Mouse (Mus musculus) MEL (cell line): ENCODE results near the gene Rgs19. TPM values are rescaled to one million over a fixed set of nuclear protein-coding genes. Genes with fewer than 3 reads are reported as not detected.

Experiments used
- DNase-seq: peaks from one replicate; pipeline ENCODE4 v3.0.0; 2011; ENCODE audit warnings: low read depth, low spot score
- H3K27ac ChIP-seq: 2 replicates; pipeline ENCODE4 v1.5.1; 2012; ENCODE audit warnings: low read depth, mild to moderate bottlenecking, control low read depth, low read length, moderate library complexity; ENCODE audit not compliant: control insufficient read depth
- H3K27me3 ChIP-seq, 2 experiments: fragments of 150-350 bp in 1 of 2; sonication (generic) in 1 of 2; 2 replicates each; pipeline ENCODE4 v1.6.1; 2012; ENCODE audit warnings: low read length in 2 of 2, mild to moderate bottlenecking in 2 of 2, improper control_type of control experiment in 1 of 2, moderate library complexity in 1 of 2; ENCODE audit not compliant: insufficient read depth in 2 of 2, control insufficient read depth in 1 of 2
- H3K36me3 ChIP-seq, 2 experiments: 2 replicates each; pipeline ENCODE4 v1.6.1; 2012 to 2014; ENCODE audit warnings: low read length in 2 of 2, improper control_type of control experiment in 1 of 2, inconsistent platforms in 1 of 2, mild to moderate bottlenecking in 1 of 2; ENCODE audit not compliant: insufficient read depth in 2 of 2, control insufficient read depth in 1 of 2
- H3K4me1 ChIP-seq, 2 experiments: fragments of 150-350 bp in 1 of 2; sonication (generic) in 1 of 2; 2 replicates each; pipeline ENCODE4 v1.6.1; 2012; ENCODE audit warnings: low read length in 2 of 2, improper control_type of control experiment in 1 of 2, mild to moderate bottlenecking in 1 of 2; ENCODE audit not compliant: insufficient read depth in 2 of 2, control insufficient read depth in 1 of 2
- H3K4me3 ChIP-seq, 2 experiments: fragments of 150-350 bp in 1 of 2; sonication (generic) in 1 of 2; 2 replicates each; pipeline ENCODE4 v1.5.1; 2012; ENCODE audit warnings: low read depth in 2 of 2, low read length in 2 of 2, mild to moderate bottlenecking in 2 of 2, moderate library complexity in 2 of 2, control low read depth in 1 of 2, improper control_type of control experiment in 1 of 2; ENCODE audit not compliant: control insufficient read depth in 1 of 2, insufficient read depth in 1 of 2
- H3K79me2 ChIP-seq: 2 replicates; pipeline ENCODE4 v1.6.1; 2012; ENCODE audit warnings: mild to moderate bottlenecking, low read length, moderate library complexity; ENCODE audit not compliant: control insufficient read depth, poor library complexity, insufficient read depth
- H3K9ac ChIP-seq: 2 replicates; pipeline ENCODE4 v1.6.1; 2012; ENCODE audit warnings: low read depth, mild to moderate bottlenecking, control low read depth, low read length, moderate library complexity; ENCODE audit not compliant: control insufficient read depth, poor library complexity, severe bottlenecking
- H3K9me3 ChIP-seq: fragments of 150-350 bp; sonication (generic); replicated peaks from 2 replicates; pipeline ENCODE4 v1.6.1; 2012; ENCODE audit warnings: mild to moderate bottlenecking, low read length, improper control_type of control experiment, moderate library complexity; ENCODE audit not compliant: insufficient read depth
- BHLHE40 ChIP-seq: IDR thresholded peaks from 2 replicates; pipeline ENCODE4 v1.6.1; 2012; ENCODE audit warnings: low read depth, mild to moderate bottlenecking, inconsistent platforms, low read length, improper control_type of control experiment, borderline replicate concordance
- CTCF ChIP-seq, 3 experiments: IDR thresholded peaks in 2 of 3; conservative IDR thresholded peaks in 1 of 3; 2 replicates each; pipeline ENCODE4 v1.5.1; 2011 to 2012; ENCODE audit warnings: low read length in 3 of 3, low read depth in 2 of 3, mild to moderate bottlenecking in 2 of 3, improper control_type of control experiment in 1 of 3, inconsistent platforms in 1 of 3, mixed read lengths in 1 of 3, moderate library complexity in 1 of 3; ENCODE audit not compliant: control insufficient read depth in 1 of 3, insufficient read depth in 1 of 3, poor library complexity in 1 of 3, severe bottlenecking in 1 of 3
- E2F4 ChIP-seq: IDR thresholded peaks from 2 replicates; pipeline ENCODE4 v1.6.1; 2011; ENCODE audit warnings: low read depth, low read length, improper control_type of control experiment, borderline replicate concordance
- ETS1 ChIP-seq: IDR thresholded peaks from 2 replicates; pipeline ENCODE4 v1.6.1; 2012; ENCODE audit warnings: low read depth, mild to moderate bottlenecking, inconsistent platforms, low read length, improper control_type of control experiment, moderate library complexity
- JUND ChIP-seq: IDR thresholded peaks from 2 replicates; pipeline ENCODE4 v1.6.1; 2011; ENCODE audit warnings: low read depth, mild to moderate bottlenecking, improper control_type of control experiment, low read length
- MAZ ChIP-seq: IDR thresholded peaks from 2 replicates; pipeline ENCODE4 v1.6.1; 2012; ENCODE audit warnings: low read depth, mild to moderate bottlenecking, inconsistent platforms, low read length, improper control_type of control experiment
- MXI1 ChIP-seq: IDR thresholded peaks from 2 replicates; pipeline ENCODE4 v1.6.1; 2011; ENCODE audit warnings: mild to moderate bottlenecking, low read depth, low read length, improper control_type of control experiment
- MYC ChIP-seq: IDR thresholded peaks from 2 replicates; pipeline ENCODE4 v1.6.1; 2011; ENCODE audit warnings: low read depth, mild to moderate bottlenecking, low read length, improper control_type of control experiment, moderate library complexity
- RAD21 ChIP-seq: IDR thresholded peaks from 2 replicates; pipeline ENCODE4 v1.6.1; 2011; ENCODE audit warnings: mild to moderate bottlenecking, low read depth, low read length, improper control_type of control experiment
- RCOR1 ChIP-seq: IDR thresholded peaks from 2 replicates; pipeline ENCODE4 v1.6.1; 2012; ENCODE audit warnings: low read depth, mild to moderate bottlenecking, inconsistent platforms, low read length, improper control_type of control experiment
- SIN3A ChIP-seq: IDR thresholded peaks from 2 replicates; pipeline ENCODE4 v1.6.1; 2012; ENCODE audit warnings: low read length, improper control_type of control experiment, inconsistent platforms
- SMC3 ChIP-seq: IDR thresholded peaks from 2 replicates; pipeline ENCODE4 v1.6.1; 2011; ENCODE audit warnings: low read depth, low read length, improper control_type of control experiment
- USF2 ChIP-seq, 2 experiments: IDR thresholded peaks; 2 replicates each; pipeline ENCODE4 v1.6.1; 2011 to 2012; ENCODE audit warnings: improper control_type of control experiment in 2 of 2, low read length in 2 of 2, borderline replicate concordance in 1 of 2, inconsistent platforms in 1 of 2, low read depth in 1 of 2, mild to moderate bottlenecking in 1 of 2; ENCODE audit not compliant: insufficient read depth in 1 of 2
- ZC3H11A ChIP-seq: IDR thresholded peaks from 2 replicates; pipeline ENCODE4 v1.6.1; 2012; ENCODE audit warnings: low read depth, mild to moderate bottlenecking, inconsistent platforms, low read length, improper control_type of control experiment
- polyA plus RNA-seq, 2 experiments: library from polyadenylated mRNA; stranded (reverse) in 1 of 2; unstranded in 1 of 2; fragments of >175 nt in 1 of 2; fragments of >200 nt in 1 of 2; gene quantifications; 2 replicates each; pipeline versions ENCODE4 v1.2.1 to v1.2.4; 2012; ENCODE audit warnings: low replicate concordance in 2 of 2, low read depth in 1 of 2; ENCODE audit not compliant: insufficient read length in 2 of 2, insufficient read depth in 1 of 2, missing spikeins in 1 of 2
- total RNA-seq: library from RNA; depleted of rRNA; stranded (reverse); fragments of 300-350 nt; gene quantifications from 2 replicates; pipeline ENCODE4 v1.2.3, GENCODE M21; 2012; rRNA removed

Gene Rgs19
- total and polyA plus RNA-seq, 3 experiments, result 46.2 to 157 TPM; not detected in 1

DNA sequence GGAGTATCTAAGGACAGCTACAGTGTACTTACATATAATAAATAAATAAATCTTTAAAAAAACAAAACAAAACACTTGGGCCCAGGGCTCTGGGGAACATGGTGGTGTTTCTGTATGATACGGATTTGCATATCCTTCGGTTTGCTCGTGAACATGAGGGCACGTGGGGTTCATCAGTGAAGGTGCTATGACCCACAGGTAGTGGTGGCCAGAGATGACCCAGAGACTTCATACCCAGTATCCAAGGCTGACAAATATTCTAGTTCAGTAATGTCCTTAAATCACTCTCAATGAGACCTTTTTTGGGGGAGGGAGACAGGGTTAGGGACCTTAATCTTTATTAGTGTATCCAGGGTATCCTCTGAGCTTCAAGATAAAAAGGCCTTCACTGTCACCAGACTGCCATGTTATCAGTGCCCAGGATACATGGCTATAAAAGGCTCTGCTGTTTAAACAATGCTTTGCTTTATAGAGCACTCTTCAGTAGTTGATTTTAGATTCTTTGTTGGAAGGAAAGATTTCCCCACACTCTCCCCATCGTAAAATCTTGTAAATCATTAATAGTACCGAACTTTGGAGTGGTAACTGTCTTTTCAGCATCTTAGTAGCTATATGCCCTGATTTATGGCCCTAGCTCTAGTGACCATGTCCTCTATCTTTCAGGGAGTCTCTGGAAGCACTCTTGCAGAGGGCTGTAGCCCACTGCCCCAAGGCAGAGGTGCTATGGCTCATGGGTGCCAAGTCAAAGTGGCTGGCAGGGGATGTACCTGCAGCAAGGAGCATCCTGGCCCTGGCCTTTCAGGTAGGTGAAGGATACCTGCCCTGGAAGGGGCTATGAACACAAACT, 46.9 kb downstream of the Rgs19 start:
- H3K9ac ChIP-seq, result no peak overlapping the region
- no peaks in the 10 kb centered on the region for H3K79me2 ChIP-seq
- no peaks in the 10 kb centered on the region for H3K27me3 ChIP-seq
- peaks cover 0 to 17% of the 10 kb centered on the region in 2 experiments; a peak in 2 of 4 replicates for H3K36me3 ChIP-seq
- no peaks in the 10 kb centered on the region for H3K9me3 ChIP-seq
- no peaks in the 10 kb centered on the region for H3K4me1 ChIP-seq
- DNase-seq, result no peak
- H3K4me3 ChIP-seq, result no peak overlapping the region
- no peak overlapping the region for H3K27ac ChIP-seq
- no peak for TF ChIP-seq E2F4

GRCm38 (mm10) chr2:181645666-181646065, 48.1 kb downstream of the Rgs19 start:
- Histone ChIP-seq H3K79me2 (no peaks in the 10 kb centered on the region), H3K9me3 (no peaks in the 10 kb centered on the region), H3K27me3 (no peaks in the 10 kb centered on the region), H3K27ac (no peak overlapping the region), H3K4me3 (no peak overlapping the region), H3K4me1 (no peaks in the 10 kb centered on the region), H3K36me3 (peaks cover 0 to 15% of the 10 kb centered on the region in 2 experiments; a peak in 2 of 4 replicates), H3K9ac (no peak overlapping the region)
- DNase-seq, result no peak
- TF ChIP-seq JUND (no peak), SIN3A (no peak), MXI1 (no peak)

- Histone ChIP-seq H3K9ac (no peak overlapping the region), H3K4me1 (no peaks in the 10 kb centered on the region), H3K4me3 (no peak overlapping the region), H3K36me3 (peaks cover 0 to 10% of the 10 kb centered on the region in 2 experiments; a peak in 2 of 4 replicates), H3K79me2 (no peaks in the 10 kb centered on the region), H3K9me3 (no peaks in the 10 kb centered on the region), H3K27me3 (no peaks in the 10 kb centered on the region), H3K27ac (no peak overlapping the region)
- DNase-seq, result peak; percentile 72
- TF ChIP-seq ZC3H11A, result peak; percentile 35
- TF ChIP-seq SMC3, result peak; percentile 77
- TF ChIP-seq MYC, result peak; percentile 72
- TF ChIP-seq MAZ, result no peak
- TF ChIP-seq CTCF (IDR thresholded peaks at IDR 0.05 in 2 of 3, conservative IDR thresholded peaks at IDR 0.05 in 1 of 3; ENCODE audit: control insufficient read depth in 1 of 3, insufficient read depth in 1 of 3, low read depth in 2 of 3, low read length in 3 of 3, poor library complexity in 1 of 3, severe bottlenecking in 1 of 3), result peak; percentile 78 to 83 (median 80)
- TF ChIP-seq BHLHE40, result no peak
- TF ChIP-seq ETS1, result no peak
- TF ChIP-seq SIN3A, result no peak
- TF ChIP-seq USF2 (IDR thresholded peaks at IDR 0.05; ENCODE audit: borderline replicate concordance in 1 of 2, insufficient read depth in 1 of 2, low read depth in 1 of 2, low read length in 2 of 2), result no peak
- TF ChIP-seq RCOR1, result no peak
- peak; percentile 59 for TF ChIP-seq RAD21
Measured at GRCm38 (mm10) chr2:181644361-181644760, 49.4 kb downstream of the Rgs19 start.

Other genes with a start within 250 kb of the Rgs19 start
- gene Zbtb46, start 234.6 kb downstream of the Rgs19 start, total RNA-seq, result 0.10 and 0.23 TPM in 2 replicates
- under 1 TPM in 1 of 2 experiments, not detected in 1; 0.64 TPM for gene Zbtb46, start 234.6 kb downstream of the Rgs19 start, polyA plus RNA-seq
- gene Abhd16b, start 200.8 kb downstream of the Rgs19 start, total RNA-seq, result not detected in 2 replicates
- under 1 TPM in 1 of 2 experiments, not detected in 1; 0.08 TPM for gene Abhd16b, start 200.8 kb downstream of the Rgs19 start, polyA plus RNA-seq
- gene Tpd52l2, start 196.8 kb downstream of the Rgs19 start, total RNA-seq, result 88.2 and 99.5 TPM in 2 replicates
- 100 to 1,000 TPM in 1 of 2 experiments, not detected in 1; 119 TPM for gene Tpd52l2, start 196.8 kb downstream of the Rgs19 start, polyA plus RNA-seq
- 50.6 and 51.9 TPM in 2 replicates for gene Dnajc5, start 173.5 kb downstream of the Rgs19 start, total RNA-seq
- gene Dnajc5, start 173.5 kb downstream of the Rgs19 start, polyA plus RNA-seq, result 100 to 1,000 TPM in 1 of 2 experiments, 10 to 100 TPM in 1; 57.9 to 338 TPM
- gene Uckl1, start 109.1 kb downstream of the Rgs19 start, total RNA-seq, result 15.2 and 15.6 TPM in 2 replicates
- 10 to 100 TPM in 1 of 2 experiments, not detected in 1; 24.6 TPM for gene Uckl1, start 109.1 kb downstream of the Rgs19 start, polyA plus RNA-seq
- 56.0 and 58.7 TPM in 2 replicates for gene Prpf6, start 102.1 kb downstream of the Rgs19 start, total RNA-seq
- 10 to 100 TPM in 1 of 2 experiments, not detected in 1; 69.4 TPM for gene Prpf6, start 102.1 kb downstream of the Rgs19 start, polyA plus RNA-seq
- gene Zfp512b, start 101.2 kb downstream of the Rgs19 start, total RNA-seq, result 13.4 and 15.5 TPM in 2 replicates
- 10 to 100 TPM in 1 of 2 experiments, not detected in 1; 37.6 TPM for gene Zfp512b, start 101.2 kb downstream of the Rgs19 start, polyA plus RNA-seq
- 0.56 and 0.89 TPM in 2 replicates for gene Samd10, start 94.8 kb downstream of the Rgs19 start, total RNA-seq
- 1 to 10 TPM in 1 of 2 experiments, not detected in 1; 4.6 TPM for gene Samd10, start 94.8 kb downstream of the Rgs19 start, polyA plus RNA-seq
- gene Gm29797, start 36.9 kb downstream of the Rgs19 start, total RNA-seq, result not detected in 2 replicates
- not detected for gene Gm29797, start 36.9 kb downstream of the Rgs19 start, polyA plus RNA-seq
- not detected in 2 replicates for gene Sox18, start 22.3 kb downstream of the Rgs19 start, total RNA-seq
- gene Sox18, start 22.3 kb downstream of the Rgs19 start, polyA plus RNA-seq, result under 1 TPM in 1 of 2 experiments, not detected in 1; 0.04 TPM
- 6.7 and 7.3 TPM in 2 replicates for gene Tcea2, start 13.7 kb downstream of the Rgs19 start, total RNA-seq
- gene Tcea2, start 13.7 kb downstream of the Rgs19 start, polyA plus RNA-seq, result 10 to 100 TPM in 1 of 2 experiments, not detected in 1; 17.0 TPM
- not detected in 2 replicates for gene Lkaaear1, start 4.5 kb upstream of the Rgs19 start, total RNA-seq
- not detected for gene Lkaaear1, start 4.5 kb upstream of the Rgs19 start, polyA plus RNA-seq
- 0.04 TPM in 1 of 2 replicates, not detected in the other for gene Oprl1, start 21.0 kb upstream of the Rgs19 start, total RNA-seq
- gene Oprl1, start 21.0 kb upstream of the Rgs19 start, polyA plus RNA-seq, result under 1 TPM in 1 of 2 experiments, not detected in 1; 0.25 TPM
- not detected in 2 replicates for gene Myt1, start 69.4 kb upstream of the Rgs19 start, total RNA-seq
- gene Myt1, start 69.4 kb upstream of the Rgs19 start, polyA plus RNA-seq, result not detected
- gene Pcmtd2, start 143.9 kb upstream of the Rgs19 start, total RNA-seq, result 9.9 and 10.3 TPM in 2 replicates
- gene Pcmtd2, start 143.9 kb upstream of the Rgs19 start, polyA plus RNA-seq, result 10 to 100 TPM in 1 of 2 experiments, not detected in 1; 13.6 TPM
- gene Polr3k, start 170.4 kb upstream of the Rgs19 start, total RNA-seq, result 41.2 and 50.3 TPM in 2 replicates
- gene Polr3k, start 170.4 kb upstream of the Rgs19 start, polyA plus RNA-seq, result 10 to 100 TPM in 1 of 2 experiments, not detected in 1; 37.6 TPM